Mouse (Mus musculus): ENCODE data around the gene Stat2. TPM values are rescaled to one million over a fixed set of nuclear protein-coding genes. Genes with fewer than 3 reads are reported as not detected.
"Not testable (repeated sequence)": the region's sequence is repeated elsewhere in the genome, so short reads cannot be mapped to it uniquely, and the experiment has no call there.

Stat2 gene
- total and polyA plus RNA-seq, 3 experiments = 10.0 to 23.3 (median 15.0) TPM

DNA sequence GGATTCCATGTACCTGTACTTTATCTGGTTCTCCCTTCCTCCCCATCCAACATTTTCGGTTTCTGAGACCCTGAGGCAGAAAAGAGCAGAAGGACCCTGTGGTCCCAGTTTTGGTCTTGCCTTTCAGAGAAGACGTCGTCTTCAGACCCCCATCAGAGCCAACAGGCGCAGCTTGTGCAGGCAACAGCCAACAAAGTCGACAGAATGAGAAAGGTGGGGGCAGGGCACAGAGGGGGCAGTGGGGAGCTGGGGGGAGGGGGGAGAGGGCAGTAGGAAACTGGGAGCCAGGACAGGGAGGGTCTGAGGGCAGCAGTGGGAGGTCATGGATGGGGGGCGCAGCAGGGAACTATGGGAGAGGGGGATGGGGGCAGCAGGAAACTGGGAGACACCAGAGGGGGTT, 7.8 kb downstream of the Stat2 start:
- H3K9me3 ChIP-seq (replicated peaks) = no peaks in the 10 kb centered on the region
- TF ChIP-seq TAL1 (conservative IDR thresholded peaks at IDR 0.05; ENCODE audit: low read depth, low read length) (no peak), CTCF (IDR thresholded peaks at IDR 0.05; ENCODE audit: low read depth, low read length) (no peak), GATA2 (IDR thresholded peaks at IDR 0.05; ENCODE audit: borderline replicate concordance, low read depth, low read length) (no peak), POLR2AphosphoS5 (IDR thresholded peaks at IDR 0.05; ENCODE audit: insufficient replicate concordance, low read depth, low read length) (no peak), GATA1 (IDR thresholded peaks at IDR 0.05; ENCODE audit: borderline replicate concordance, low read length) (no peak)
- H3K4me3 ChIP-seq (ENCODE audit: low read depth, low read length) = no peak overlapping the region
- DNase-seq (ENCODE audit: low spot score) (no peak), ATAC-seq (ENCODE audit: extremely low read depth, insufficient number of reproducible peaks, low FRiP score, poor library complexity, severe bottlenecking) (no peak)
- peaks cover 72% of the 10 kb centered on the region for H3K36me3 ChIP-seq (replicated peaks)
- no peaks in the 10 kb centered on the region for H3K27me3 ChIP-seq (ENCODE audit: insufficient read depth, low read length)
- H3K4me1 ChIP-seq (ENCODE audit: insufficient read depth, low read depth, low read length) = peaks cover 6% of the 10 kb centered on the region; the same call in 1 of the 2 replicates

DNA sequence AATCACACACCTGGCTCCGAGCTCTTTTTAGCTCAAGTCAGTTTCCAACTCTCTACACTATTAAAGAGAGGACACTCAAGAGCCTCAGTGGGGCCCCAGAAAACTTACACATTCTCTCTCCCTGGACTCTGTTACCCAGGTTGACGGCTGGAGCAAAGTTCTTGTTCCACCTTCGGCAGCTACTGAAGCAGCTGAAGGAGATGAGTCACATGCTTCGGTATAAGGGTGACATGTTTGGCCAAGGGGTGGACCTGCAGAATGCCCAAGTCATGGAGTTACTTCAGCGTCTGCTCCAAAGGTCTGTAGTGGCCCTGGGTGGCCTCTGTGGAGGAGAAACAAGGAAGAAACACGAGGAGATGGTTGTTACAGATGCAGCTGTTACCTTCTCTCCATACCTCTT, 10.6 kb downstream of the Stat2 start:
- Histone ChIP-seq H3K4me1 (ENCODE audit: insufficient read depth, low read depth, low read length) (peaks cover 11% of the 10 kb centered on the region), H3K36me3 (replicated peaks) (peaks cover 95% of the 10 kb centered on the region), H3K4me3 (ENCODE audit: low read depth, low read length) (no peak overlapping the region), H3K27me3 (ENCODE audit: insufficient read depth, low read length) (no peaks in the 10 kb centered on the region), H3K9me3 (replicated peaks) (no peaks in the 10 kb centered on the region)
- TF ChIP-seq CTCF (IDR thresholded peaks at IDR 0.05; ENCODE audit: low read depth, low read length) = no peak
- TF ChIP-seq GATA1 (IDR thresholded peaks at IDR 0.05; ENCODE audit: borderline replicate concordance, low read length) = no peak
- TF ChIP-seq TAL1 (conservative IDR thresholded peaks at IDR 0.05; ENCODE audit: low read depth, low read length) = no peak
- no peak for TF ChIP-seq POLR2AphosphoS5 (IDR thresholded peaks at IDR 0.05; ENCODE audit: insufficient replicate concordance, low read depth, low read length)
- TF ChIP-seq GATA2 (IDR thresholded peaks at IDR 0.05; ENCODE audit: borderline replicate concordance, low read depth, low read length) = no peak
- DNase-seq (ENCODE audit: low spot score) (no peak), ATAC-seq (ENCODE audit: extremely low read depth, insufficient number of reproducible peaks, low FRiP score, poor library complexity, severe bottlenecking) (no peak)

DNA sequence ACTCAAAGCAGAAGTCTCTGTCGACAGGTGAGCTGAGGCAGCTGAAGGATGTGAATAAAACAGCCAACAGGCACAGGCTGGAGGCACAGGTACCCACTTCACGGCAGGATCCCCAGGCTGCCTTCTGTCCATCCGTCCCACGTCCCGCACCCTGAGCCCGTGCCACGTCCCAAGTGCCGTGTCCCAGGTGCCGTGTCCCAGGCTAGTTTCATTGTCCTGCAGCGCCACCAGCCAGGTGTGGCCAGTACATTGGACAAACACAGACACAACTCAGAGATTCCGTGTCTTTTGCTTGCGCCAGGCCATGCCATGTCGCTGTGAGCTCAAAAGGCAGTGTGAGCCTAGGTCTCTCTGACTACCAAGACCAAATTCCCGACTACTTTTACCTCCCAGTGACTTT, 11.3 kb downstream of the Stat2 start:
- Histone ChIP-seq H3K27me3 (ENCODE audit: insufficient read depth, low read length) (no peaks in the 10 kb centered on the region), H3K4me1 (ENCODE audit: insufficient read depth, low read depth, low read length) (peaks cover 11% of the 10 kb centered on the region), H3K36me3 (replicated peaks) (peaks cover 96% of the 10 kb centered on the region), H3K9me3 (replicated peaks) (no peaks in the 10 kb centered on the region), H3K4me3 (ENCODE audit: low read depth, low read length) (no peak overlapping the region)
- TF ChIP-seq POLR2AphosphoS5 (IDR thresholded peaks at IDR 0.05; ENCODE audit: insufficient replicate concordance, low read depth, low read length) (no peak), TAL1 (conservative IDR thresholded peaks at IDR 0.05; ENCODE audit: low read depth, low read length) (no peak), GATA2 (IDR thresholded peaks at IDR 0.05; ENCODE audit: borderline replicate concordance, low read depth, low read length) (no peak), GATA1 (IDR thresholded peaks at IDR 0.05; ENCODE audit: borderline replicate concordance, low read length) (no peak), CTCF (IDR thresholded peaks at IDR 0.05; ENCODE audit: low read depth, low read length) (no peak)
- DNase-seq (ENCODE audit: low spot score) (no peak), ATAC-seq (ENCODE audit: extremely low read depth, insufficient number of reproducible peaks, low FRiP score, poor library complexity, severe bottlenecking) (no peak)

DNA sequence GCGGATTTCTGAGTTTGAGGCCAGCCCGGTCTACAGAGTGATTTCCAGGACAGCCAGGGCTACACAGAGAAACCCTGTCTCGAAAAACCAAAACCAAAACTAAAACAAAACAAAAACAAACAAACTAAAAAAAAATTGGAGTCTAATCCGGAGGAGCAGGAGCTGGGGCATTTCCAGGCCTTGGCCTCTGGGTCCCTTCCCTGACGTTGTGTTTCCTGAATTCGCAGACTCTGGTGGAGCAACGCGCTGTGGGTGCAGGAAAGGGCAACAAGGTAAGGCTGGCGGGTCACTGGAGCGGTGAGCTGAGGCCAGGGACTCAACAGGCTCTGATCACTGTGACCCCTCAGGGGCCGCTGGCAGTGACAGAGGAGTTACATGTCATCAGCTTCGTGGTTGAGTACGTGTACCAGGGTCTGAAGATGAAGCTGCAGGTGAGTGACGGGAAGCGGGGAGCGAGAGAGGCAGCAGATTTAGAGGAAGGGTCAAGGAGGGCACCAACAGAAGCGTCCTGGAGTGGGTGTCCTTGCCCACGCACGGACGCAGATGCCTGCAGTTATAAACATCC, 12.6 kb downstream of the Stat2 start:
- peaks cover 9% of the 10 kb centered on the region for H3K4me1 ChIP-seq (ENCODE audit: insufficient read depth, low read depth, low read length)
- H3K4me3 ChIP-seq (ENCODE audit: low read depth, low read length) = no peak overlapping the region
- H3K36me3 ChIP-seq (replicated peaks) = peaks cover 88% of the 10 kb centered on the region
- TF ChIP-seq GATA1 (IDR thresholded peaks at IDR 0.05; ENCODE audit: borderline replicate concordance, low read length) = no peak
- no peak for TF ChIP-seq POLR2AphosphoS5 (IDR thresholded peaks at IDR 0.05; ENCODE audit: insufficient replicate concordance, low read depth, low read length)
- no peaks in the 10 kb centered on the region for H3K27me3 ChIP-seq (ENCODE audit: insufficient read depth, low read length)
- no peak for DNase-seq (ENCODE audit: low spot score)
- no peaks in the 10 kb centered on the region for H3K9me3 ChIP-seq (replicated peaks)
- no peak for ATAC-seq (ENCODE audit: extremely low read depth, insufficient number of reproducible peaks, low FRiP score, poor library complexity, severe bottlenecking)

DNA sequence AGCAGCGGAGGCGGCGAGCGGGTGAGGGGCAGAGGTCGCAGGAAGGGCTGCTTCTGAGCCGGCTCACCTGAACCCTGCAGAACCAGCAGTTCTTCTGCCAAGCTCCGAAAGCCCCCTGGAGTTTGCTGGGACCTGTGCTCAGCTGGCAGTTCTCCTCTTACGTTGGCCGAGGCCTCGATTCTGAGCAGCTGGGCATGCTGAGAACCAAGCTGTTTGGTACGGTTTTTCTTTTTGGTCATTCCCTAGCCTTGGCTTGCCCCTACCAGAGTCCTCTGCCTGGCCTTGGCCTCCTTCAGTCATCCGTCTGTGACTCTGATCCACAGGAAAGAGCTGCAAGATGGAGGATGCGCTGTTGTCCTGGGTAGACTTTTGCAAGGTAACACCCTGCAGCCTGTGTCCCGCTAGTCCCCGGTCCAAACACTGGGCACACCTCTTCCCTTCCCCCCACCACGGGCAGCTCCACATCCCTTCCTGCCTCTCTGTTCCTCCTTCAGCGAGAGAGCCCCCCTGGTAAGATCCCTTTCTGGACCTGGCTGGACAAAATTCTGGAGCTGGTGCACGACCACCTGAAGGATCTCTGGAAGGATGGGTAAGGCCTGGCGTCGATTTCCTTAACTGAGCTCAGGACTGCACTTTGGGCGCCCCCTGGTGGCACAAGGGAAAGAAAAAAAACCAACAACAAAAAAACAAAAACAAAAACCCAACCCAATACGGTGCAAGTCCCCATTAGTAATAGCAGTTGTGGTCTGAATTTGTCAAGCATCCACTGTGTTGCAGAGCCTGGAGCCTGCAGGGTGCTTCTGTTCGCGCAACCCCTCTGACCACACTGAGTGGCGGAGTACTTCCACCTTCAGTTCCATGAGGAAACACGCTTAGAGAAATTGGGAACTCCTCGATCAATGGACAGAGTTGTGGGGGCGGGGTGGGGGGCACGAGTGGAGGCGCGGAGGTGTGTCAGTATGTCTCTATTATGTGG, 13.5 kb downstream of the Stat2 start:
- TF ChIP-seq CTCF (IDR thresholded peaks at IDR 0.05; ENCODE audit: low read depth, low read length) (no peak), GATA2 (IDR thresholded peaks at IDR 0.05; ENCODE audit: borderline replicate concordance, low read depth, low read length) (no peak)
- Histone ChIP-seq H3K9me3 (replicated peaks) (no peaks in the 10 kb centered on the region), H3K27me3 (ENCODE audit: insufficient read depth, low read length) (no peaks in the 10 kb centered on the region), H3K4me1 (ENCODE audit: insufficient read depth, low read depth, low read length) (peaks cover 9% of the 10 kb centered on the region), H3K4me3 (ENCODE audit: low read depth, low read length) (no peak overlapping the region), H3K36me3 (replicated peaks) (peaks cover 86% of the 10 kb centered on the region)
- DNase-seq (ENCODE audit: low spot score) (peak; percentile 29), ATAC-seq (ENCODE audit: extremely low read depth, insufficient number of reproducible peaks, low FRiP score, poor library complexity, severe bottlenecking) (no peak)

DNA sequence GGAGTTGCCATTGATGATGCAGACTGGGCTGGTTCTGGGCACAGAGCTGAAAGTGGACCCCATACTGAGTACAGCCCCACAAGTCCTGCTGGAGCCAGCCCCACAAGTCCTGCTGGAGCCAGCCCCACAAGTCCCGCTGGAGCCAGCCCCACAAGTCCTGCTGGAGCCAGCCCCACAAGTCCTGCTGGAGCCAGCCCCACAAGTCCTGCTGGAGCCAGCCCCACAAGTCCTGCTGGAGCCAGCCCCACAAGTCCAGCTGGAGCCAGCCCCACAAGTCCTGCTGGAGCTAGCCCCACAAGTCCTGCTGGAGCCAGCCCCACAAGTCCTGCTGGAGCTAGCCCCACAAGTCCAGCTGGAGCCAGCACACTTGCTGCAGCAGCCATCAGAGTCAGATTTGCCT, 20.2 kb downstream of the Stat2 start:
- not testable (repeated sequence) for ATAC-seq (ENCODE audit: extremely low read depth, insufficient number of reproducible peaks, low FRiP score, poor library complexity, severe bottlenecking); H3K4me1 ChIP-seq (ENCODE audit: insufficient read depth, low read depth, low read length); DNase-seq (ENCODE audit: low spot score); H3K27me3 ChIP-seq (ENCODE audit: insufficient read depth, low read length); H3K4me3 ChIP-seq (ENCODE audit: low read depth, low read length); H3K9me3 ChIP-seq (replicated peaks)
- peaks cover 56% of the 10 kb centered on the region for H3K36me3 ChIP-seq (replicated peaks)
